Mouse (Mus musculus) heart, embryonic 14.5 days (tissue): ENCODE measurements around the gene Gm17662. TPM values are rescaled to one million over a fixed set of nuclear protein-coding genes. Genes with fewer than 3 reads are reported as not detected.

Experiments
- ATAC-seq: fragments of 200-750 bp; cut with Nextera tagmentation; 2 replicates; pipeline ENCODE4 v1.8.0; 2017; ENCODE audit warnings: low read depth, moderate TSS enrichment; ENCODE audit not compliant: insufficient number of reproducible peaks, insufficient read depth, low FRiP score
- H3K27ac ChIP-seq, 2 experiments: fragments of 200-500 bp in 1 of 2; fragments of 300-500 bp in 1 of 2; sonication (generic) in 1 of 2; replicated peaks in 1 of 2; 2 replicates each; pipeline ENCODE4 v1.5.1; 2012 to 2014; ENCODE audit warnings: low read depth in 2 of 2, low read length in 2 of 2, control low read depth in 1 of 2, mild to moderate bottlenecking in 1 of 2, mixed read lengths in 1 of 2; ENCODE audit not compliant: control insufficient read depth in 1 of 2, insufficient read depth in 1 of 2
- H3K27me3 ChIP-seq: fragments of 300-500 bp; sonication (generic); 2 replicates; pipeline ENCODE4 v1.6.1; 2014; ENCODE audit warnings: mild to moderate bottlenecking, low read length, control low read depth; ENCODE audit not compliant: control insufficient read depth, insufficient read depth
- H3K36me3 ChIP-seq: fragments of 300-500 bp; sonication (generic); 2 replicates; pipeline ENCODE4 v1.6.1; 2014; ENCODE audit warnings: mild to moderate bottlenecking, control low read depth, low read length, mixed read lengths; ENCODE audit not compliant: control insufficient read depth, insufficient read depth
- H3K4me1 ChIP-seq, 2 experiments: fragments of 200-500 bp in 1 of 2; fragments of 300-500 bp in 1 of 2; sonication (generic) in 1 of 2; 2 replicates each; pipeline ENCODE4 v1.6.1; 2012 to 2014; ENCODE audit warnings: low read length in 2 of 2, control low read depth in 1 of 2, mixed read lengths in 1 of 2; ENCODE audit not compliant: control insufficient read depth in 2 of 2, insufficient read depth in 2 of 2
- H3K4me2 ChIP-seq: fragments of 300-500 bp; sonication (generic); 2 replicates; pipeline ENCODE4 v1.6.1; 2014; ENCODE audit warnings: mild to moderate bottlenecking, low read length
- H3K4me3 ChIP-seq, 2 experiments: fragments of 200-500 bp in 1 of 2; fragments of 300-500 bp in 1 of 2; sonication (generic) in 1 of 2; 2 replicates each; pipeline ENCODE4 v1.5.1; 2012 to 2014; ENCODE audit warnings: low read length in 2 of 2, mild to moderate bottlenecking in 2 of 2, control low read depth in 1 of 2, low read depth in 1 of 2, moderate library complexity in 1 of 2; ENCODE audit not compliant: control insufficient read depth in 1 of 2, insufficient read depth in 1 of 2
- H3K9ac ChIP-seq: fragments of 300-500 bp; sonication (generic); 2 replicates; pipeline ENCODE4 v1.6.1; 2014; ENCODE audit warnings: mild to moderate bottlenecking, low read length
- H3K9me3 ChIP-seq: fragments of 300-500 bp; sonication (generic); 2 replicates; pipeline ENCODE4 v1.6.1; 2016; ENCODE audit warnings: low read length, control low read depth; ENCODE audit not compliant: control insufficient read depth
- WGBS: fragments of 180-500 bp; shearing (Covaris S2); extraction: QIAGEN DNeasy Blood & Tissue Kit; methylation state at CpG from one replicate; pipeline ENCODE4 v1.1.7; 2014; 5-methylcytosine and 5-hydroxymethylcytosine counted together
- polyA plus RNA-seq: library from polyadenylated mRNA; unstranded; fragments of >200 nt; fragmentation: Nextera tagmentation; extraction: Ambion mirVana; gene quantifications from 2 replicates; pipeline ENCODE4 v1.2.1, GENCODE M21; 2014

Gm17662 gene
- polyA plus RNA-seq, 1 experiment from 2014 or later, result not detected

- WGBS, result 72% methylated on average over 4 of the region's 4 CpGs
- ATAC-seq, result no peak
- Histone ChIP-seq H3K36me3 (no peaks in the 10 kb centered on the region), H3K27me3 (no peaks in the 10 kb centered on the region), H3K27ac (no peak overlapping the region), H3K9ac (no peak overlapping the region), H3K4me1 (no peaks in the 10 kb centered on the region), H3K4me3 (no peak overlapping the region), H3K4me2 (no peak overlapping the region), H3K9me3 (no peaks in the 10 kb centered on the region)
Measured at GRCm38 (mm10) chr4:104857823-104858222, 694 bp downstream of the Gm17662 start.

- Histone ChIP-seq H3K4me3 (no peak overlapping the region), H3K9ac (no peak overlapping the region), H3K27ac (no peak overlapping the region), H3K4me1 (no peaks in the 10 kb centered on the region), H3K4me2 (no peak overlapping the region), H3K27me3 (no peaks in the 10 kb centered on the region), H3K36me3 (no peaks in the 10 kb centered on the region), H3K9me3 (no peaks in the 10 kb centered on the region)
- 74% methylated on average over 8 of the region's 8 CpGs for WGBS
- ATAC-seq, result no peak
Measured at GRCm38 (mm10) chr4:104861241-104861640, 4.1 kb downstream of the Gm17662 start.

- H3K36me3 ChIP-seq, result no peaks in the 10 kb centered on the region
- no peaks in the 10 kb centered on the region for H3K9me3 ChIP-seq
- H3K4me2 ChIP-seq, result no peak overlapping the region
- H3K27me3 ChIP-seq, result no peaks in the 10 kb centered on the region
- H3K4me3 ChIP-seq, result no peak overlapping the region
- WGBS, result 81% methylated on average over 1 of the region's 1 CpGs
- H3K4me1 ChIP-seq, result peaks cover 0 to 2% of the 10 kb centered on the region in 2 experiments; a peak in 1 of 4 replicates
- no peak overlapping the region for H3K9ac ChIP-seq
- ATAC-seq, result no peak
- H3K27ac ChIP-seq, result no peak overlapping the region
Measured at GRCm38 (mm10) chr4:104864397-104864796, 7.3 kb downstream of the Gm17662 start.

GRCm38 (mm10) chr4:104869581-104869980, 12.5 kb downstream of the Gm17662 start:
- H3K4me3 ChIP-seq, result no peak overlapping the region
- no peaks in the 10 kb centered on the region for H3K27me3 ChIP-seq
- H3K36me3 ChIP-seq, result no peaks in the 10 kb centered on the region
- no peak overlapping the region for H3K9ac ChIP-seq
- no peak overlapping the region for H3K27ac ChIP-seq
- ATAC-seq, result no peak
- no peak overlapping the region for H3K4me2 ChIP-seq
- H3K9me3 ChIP-seq, result no peaks in the 10 kb centered on the region
- peaks cover 0 to 2% of the 10 kb centered on the region in 2 experiments; a peak in 1 of 4 replicates for H3K4me1 ChIP-seq

DNA sequence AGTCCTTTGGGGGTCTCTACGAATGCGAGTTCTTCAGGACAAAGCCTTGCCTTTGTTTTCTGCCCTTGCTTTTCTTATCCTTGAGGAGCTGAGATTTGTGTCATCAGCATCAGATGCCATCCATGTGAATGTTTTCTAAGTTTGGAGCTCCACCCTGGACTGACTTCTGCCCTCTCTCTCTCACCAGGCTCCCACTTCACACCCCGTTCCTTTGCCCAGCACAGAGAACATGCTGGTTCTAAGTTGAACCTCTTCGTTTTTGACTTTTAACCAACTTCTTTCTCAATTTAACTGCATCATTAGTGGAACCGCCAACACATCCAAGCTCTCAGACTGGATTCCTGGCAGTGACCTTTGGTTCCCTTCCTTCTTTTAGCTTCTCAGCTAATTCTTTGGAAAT, 13.1 kb downstream of the Gm17662 start:
- Histone ChIP-seq H3K4me2 (no peak overlapping the region), H3K36me3 (no peaks in the 10 kb centered on the region), H3K4me3 (no peak overlapping the region), H3K9ac (no peak overlapping the region), H3K27me3 (no peaks in the 10 kb centered on the region), H3K4me1 (peaks cover 0 to 2% of the 10 kb centered on the region in 2 experiments; a peak in 1 of 4 replicates), H3K27ac (no peak overlapping the region), H3K9me3 (no peaks in the 10 kb centered on the region)
- 82% methylated on average over 5 of the region's 5 CpGs for WGBS
- no peak for ATAC-seq

GRCm38 (mm10) chr4:104875832-104876231, 18.7 kb downstream of the Gm17662 start:
- ATAC-seq, result no peak
- 63% methylated on average over 4 of the region's 4 CpGs for WGBS

GRCm38 (mm10) chr4:104876323-104876722, 19.2 kb downstream of the Gm17662 start, which contains the start of gene C8a:
C8a (minus strand) TSS chr4:104876398.
- H3K4me1 ChIP-seq, result no peaks in the 10 kb centered on the region
- no peak within 1 kb of the TSS for H3K27ac ChIP-seq
- no peaks in the 10 kb centered on the region for H3K27me3 ChIP-seq
- WGBS, result 76% methylated on average over 3 of the region's 3 CpGs
- H3K36me3 ChIP-seq, result no peaks in the 10 kb centered on the region
- no peak within 1 kb of the TSS for H3K4me2 ChIP-seq
- no peak within 1 kb of the TSS for H3K4me3 ChIP-seq
- no peak for ATAC-seq
- no peak within 1 kb of the TSS for H3K9ac ChIP-seq
- H3K9me3 ChIP-seq, result no peaks in the 10 kb centered on the region

More at GRCm38 (mm10) chr4:104875832-104876231, 18.7 kb downstream of the Gm17662 start:
- no peaks in the 10 kb centered on the region for H3K36me3 ChIP-seq
- H3K9ac ChIP-seq, result no peak overlapping the region
- no peak overlapping the region for H3K27ac ChIP-seq
- no peaks in the 10 kb centered on the region for H3K27me3 ChIP-seq
- no peaks in the 10 kb centered on the region for H3K4me1 ChIP-seq
- no peak overlapping the region for H3K4me3 ChIP-seq
- no peak overlapping the region for H3K4me2 ChIP-seq
- no peaks in the 10 kb centered on the region for H3K9me3 ChIP-seq

- no peaks in the 10 kb centered on the region for H3K36me3 ChIP-seq
- H3K9me3 ChIP-seq, result no peaks in the 10 kb centered on the region
- no peak overlapping the region for H3K4me2 ChIP-seq
- H3K27ac ChIP-seq, result no peak overlapping the region
- H3K27me3 ChIP-seq, result 0 out of 2 replicates have a peak, but pooled peaks cover 3% of the 10 kb centered on the region
- ATAC-seq, result no peak
- H3K9ac ChIP-seq, result no peak overlapping the region
- peaks cover 0 to 6% of the 10 kb centered on the region in 2 experiments; a peak in 3 of 4 replicates for H3K4me1 ChIP-seq
- H3K4me3 ChIP-seq, result no peak overlapping the region
- WGBS, result 81% methylated on average over 9 of the region's 9 CpGs
Measured at GRCm38 (mm10) chr4:104887486-104887885, 30.4 kb downstream of the Gm17662 start.
